Mouse (Mus musculus) Patski (cell line): ENCODE measurements around the gene Tmem59l. TPM values are rescaled to one million over a fixed set of nuclear protein-coding genes. Genes with fewer than 3 reads are reported as not detected.

Experiments used
- ATAC-seq: fragments of 100-300 bp; one replicate; pipeline ENCODE4 v1.8.0; 2021
- CTCF ChIA-PET: fragments of 350-600 bp; sonication (Branson Sonifier 250); formaldehyde crosslinking; loops from one replicate; lab custom pipeline; 2022; ENCODE audit warnings: inconsistent platforms; lab: Charles Lee
- POLR2A ChIA-PET: fragments of 350-600 bp; sonication (Branson Sonifier 250); formaldehyde crosslinking; loops from one replicate; lab custom pipeline; 2022; ENCODE audit warnings: antibody characterized with exemption, inconsistent platforms; lab: Charles Lee
- DNase-seq: peaks from one replicate; pipeline ENCODE4 v3.0.0-alpha.2; 2011; ENCODE audit warnings: low read depth, low spot score
- H3K27me3 ChIP-seq: fragments of 371-371 bp; one replicate; pipeline ENCODE4 v1.5.1; 2021
- CTCF ChIP-seq: fragments of 100-300 bp; IDR thresholded peaks from one replicate; pipeline ENCODE4 v1.5.1; 2021
- in situ Hi-C: fragments of 300-500 bp; cut with MboI; formaldehyde crosslinking; loops from 3 replicates; pipeline ENCODE4 v1.11.1; 2018; ENCODE audit warnings: low pct_unique_long_range_greater_than_20kb, mixed read lengths
- polyA plus RNA-seq: library from polyadenylated mRNA; unstranded; gene quantifications from one replicate; pipeline ENCODE4 v1.2.3, GENCODE M21; 2021

Gene Tmem59l
- polyA plus RNA-seq, 1 experiment from 2014 or later = 0.09 TPM

- ChIA-PET POLR2A (interaction anchor here (0.9 kb wide), 1 partner anchor 10 kb away, joined by 3 read pairs; no protein-coding TSS in a partner anchor), CTCF (interaction anchor here (0.8 to 1.2 kb wide), 2 partner anchors 53 to 79 kb away, joined by 3 read pairs; partner anchors contain the start of gene Fkbp8)
- no peak for DNase-seq
- TF ChIP-seq CTCF = no peak
- no peak for ATAC-seq
- in situ Hi-C loops = no loop called here
- no peaks in the 10 kb centered on the region for H3K27me3 ChIP-seq
Measured at GRCm38 (mm10) chr8:70447639-70448420, 39.3 kb downstream of the Tmem59l start.

GRCm38 (mm10) chr8:70445988-70446387, 41.2 kb downstream of the Tmem59l start:
- POLR2A ChIA-PET = no interaction called here
- ATAC-seq (no peak), DNase-seq (no peak)
- H3K27me3 ChIP-seq = no peaks in the 10 kb centered on the region
- TF ChIP-seq CTCF = no peak
- in situ Hi-C loops = no loop called here
- CTCF ChIA-PET = interaction anchor here (1.0 to 1.7 kb wide), 2 partner anchors 58 to 59 kb away, joined by 3 read pairs; no protein-coding TSS in a partner anchor

- H3K27me3 ChIP-seq = no peaks in the 10 kb centered on the region
- no peak for TF ChIP-seq CTCF
- no peak for ATAC-seq
- DNase-seq = no peak
- ChIA-PET POLR2A (no interaction called here), CTCF (interaction anchor here (1.0 kb wide), 1 partner anchor 24 kb away, joined by 3 read pairs; no protein-coding TSS in a partner anchor)
- in situ Hi-C loops = no loop called here
Measured at GRCm38 (mm10) chr8:70443326-70443725, 43.8 kb downstream of the Tmem59l start.

DNA sequence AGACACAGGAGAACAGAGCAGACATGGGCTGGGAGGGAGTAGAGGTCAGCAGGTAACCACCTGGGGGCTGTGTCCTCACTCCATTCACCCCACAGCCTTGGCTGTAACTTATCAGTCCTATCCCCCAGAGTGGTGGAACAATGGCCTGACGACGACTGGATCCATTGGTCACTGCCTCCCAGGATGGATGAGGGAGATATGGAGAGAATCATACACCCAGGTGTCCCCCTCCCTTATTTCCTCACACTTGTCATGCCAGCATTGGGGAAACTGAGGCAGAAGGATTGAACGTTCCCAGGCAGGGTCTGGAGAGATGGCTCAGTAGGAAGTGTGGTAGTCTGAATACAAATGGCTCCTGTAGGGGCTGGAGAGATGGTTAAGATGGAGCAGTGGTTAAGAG, 45.6 kb downstream of the Tmem59l start:
- TF ChIP-seq CTCF = no peak
- ChIA-PET POLR2A (no interaction called here), CTCF (interaction anchor here (1.6 kb wide), 1 partner anchor 12 kb away, joined by 3 read pairs; no protein-coding TSS in a partner anchor)
- DNase-seq = no peak
- in situ Hi-C loops = no loop called here
- no peaks in the 10 kb centered on the region for H3K27me3 ChIP-seq
- no peak for ATAC-seq

GRCm38 (mm10) chr8:70440246-70440645, 46.9 kb downstream of the Tmem59l start:
- POLR2A ChIA-PET = no interaction called here
- no peaks in the 10 kb centered on the region for H3K27me3 ChIP-seq
- CTCF ChIA-PET = interaction anchor here (1.5 to 1.6 kb wide), 2 partner anchors 13 to 67 kb away, joined by 3 read pairs; partner anchors contain the start of gene Rex1bd
- in situ Hi-C loops = no loop called here
- ATAC-seq (no peak), DNase-seq (no peak)
- no peak for TF ChIP-seq CTCF

DNA sequence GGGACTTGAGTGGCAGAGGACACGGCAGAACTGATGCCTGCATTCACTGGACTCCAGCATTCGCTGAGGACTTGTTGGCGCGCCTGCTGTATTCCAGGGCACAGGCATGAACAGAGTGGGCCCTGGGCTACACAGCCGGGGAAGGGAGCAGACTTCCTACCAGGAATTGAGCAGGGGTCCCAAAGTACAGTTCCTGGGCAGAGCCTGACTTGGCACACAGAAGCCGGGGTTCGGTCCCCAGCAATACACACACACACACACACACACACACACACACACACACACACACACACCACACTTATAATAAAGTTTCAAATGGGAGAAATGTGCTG, 47.3 kb downstream of the Tmem59l start:
- TF ChIP-seq CTCF = no peak
- POLR2A ChIA-PET = no interaction called here
- H3K27me3 ChIP-seq = no peaks in the 10 kb centered on the region
- ATAC-seq (no peak), DNase-seq (no peak)
- in situ Hi-C loops = no loop called here
- CTCF ChIA-PET = interaction anchor here (1.5 kb wide), 1 partner anchor 67 kb away, joined by 3 read pairs; the partner anchor contains the start of gene Rex1bd

DNA sequence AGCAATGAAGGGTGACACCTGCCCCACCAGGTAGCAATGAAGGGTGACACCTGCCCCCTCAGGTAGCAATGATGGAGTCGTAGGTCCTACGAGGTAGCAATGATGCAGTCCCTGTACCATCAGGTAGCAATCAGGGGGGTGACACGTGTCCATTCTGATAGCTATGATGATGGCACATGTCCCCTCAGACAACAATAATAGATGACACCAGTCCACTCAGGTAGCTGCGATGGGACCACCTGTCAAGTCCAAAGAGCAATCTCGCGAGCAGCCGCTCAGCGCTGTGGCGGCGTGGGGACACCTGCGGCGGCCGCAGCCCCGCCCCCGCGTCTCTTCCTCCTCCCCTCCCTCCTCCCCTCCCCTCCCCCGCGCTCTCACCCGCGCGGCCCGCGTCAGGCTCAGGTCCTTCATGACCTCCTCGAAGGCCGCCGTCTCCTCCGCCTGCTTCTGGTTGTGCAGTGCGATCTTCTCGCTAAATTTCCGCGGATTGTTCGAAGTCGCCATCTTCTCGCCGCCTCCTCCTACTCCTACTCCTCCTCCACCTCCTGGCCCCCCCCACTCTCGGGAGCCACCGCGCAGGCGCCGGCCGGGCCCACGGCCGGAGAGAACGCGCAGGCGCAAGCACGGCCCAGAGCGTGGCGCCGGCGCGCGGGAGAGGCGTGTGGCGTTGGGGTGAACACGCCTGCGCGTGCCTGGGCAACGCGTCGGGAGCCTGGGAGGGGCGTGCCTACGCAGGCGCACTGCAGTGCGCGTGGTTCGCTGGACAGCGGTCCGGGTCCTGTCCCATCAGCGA, 47.9 kb downstream of the Tmem59l start, which contains the start of gene Crtc1:
Crtc1 (minus strand) TSS at position 525 of the 793 bp plus-strand sequence.
- peak; percentile 66 for ATAC-seq
- TF ChIP-seq CTCF = no peak
- CTCF ChIA-PET = interaction anchor here (1.5 kb wide), 1 partner anchor 68 kb away, joined by 3 read pairs; the partner anchor contains the start of gene Rex1bd
- POLR2A ChIA-PET = no interaction called here
- in situ Hi-C loops = no loop called here
- H3K27me3 ChIP-seq = no peaks in the 10 kb centered on the region
- peak; percentile 73 for DNase-seq

- ChIA-PET CTCF (no interaction called here), POLR2A (no interaction called here)
- DNase-seq (no peak), ATAC-seq (no peak)
- no peaks in the 10 kb centered on the region for H3K27me3 ChIP-seq
- in situ Hi-C loops = no loop called here
- no peak for TF ChIP-seq CTCF
Measured at GRCm38 (mm10) chr8:70438423-70438822, 48.7 kb downstream of the Tmem59l start.

GRCm38 (mm10) chr8:70435156-70435555, 52.0 kb downstream of the Tmem59l start:
- no peak for ATAC-seq
- no peak for DNase-seq
- TF ChIP-seq CTCF = no peak
- POLR2A ChIA-PET = no interaction called here
- in situ Hi-C loops = no loop called here
- CTCF ChIA-PET = interaction anchor here (1.3 kb wide), 1 partner anchor 20 kb away, joined by 3 read pairs; no protein-coding TSS in a partner anchor
- H3K27me3 ChIP-seq = no peaks in the 10 kb centered on the region

Other genes starting within 250 kb of the Tmem59l start
- 67.9 TPM for gene Homer3, start 204.5 kb downstream of the Tmem59l start, polyA plus RNA-seq
- 48.8 TPM for gene Ddx49, start 184.9 kb downstream of the Tmem59l start, polyA plus RNA-seq
- gene Cope, start 184.8 kb downstream of the Tmem59l start, polyA plus RNA-seq = 259 TPM
- 2.5 TPM for gene Cers1, start 171.6 kb downstream of the Tmem59l start, polyA plus RNA-seq
- gene Gdf1, start 157.5 kb downstream of the Tmem59l start, polyA plus RNA-seq = 1.1 TPM
- gene Upf1, start 134.1 kb downstream of the Tmem59l start, polyA plus RNA-seq = 44.5 TPM
- gene Comp, start 113.8 kb downstream of the Tmem59l start, polyA plus RNA-seq = 0.36 TPM
- 12.0 TPM for gene Crtc1, start 47.8 kb downstream of the Tmem59l start, polyA plus RNA-seq
- 27.5 TPM for gene Klhl26, start 10.4 kb downstream of the Tmem59l start, polyA plus RNA-seq
- 29.4 TPM for gene Crlf1, start 5.8 kb upstream of the Tmem59l start, polyA plus RNA-seq
- 93.9 TPM for gene Rex1bd, start 19.4 kb upstream of the Tmem59l start, polyA plus RNA-seq
- gene Uba52, start 23.4 kb upstream of the Tmem59l start, polyA plus RNA-seq = 662 TPM
- 278 TPM for gene Fkbp8, start 40.4 kb upstream of the Tmem59l start, polyA plus RNA-seq
- gene Kxd1, start 40.6 kb upstream of the Tmem59l start, polyA plus RNA-seq = 81.4 TPM
- 26.1 TPM for gene Ell, start 52.1 kb upstream of the Tmem59l start, polyA plus RNA-seq
- 6.4 TPM for gene Isyna1, start 107.0 kb upstream of the Tmem59l start, polyA plus RNA-seq
- gene Ssbp4, start 121.5 kb upstream of the Tmem59l start, polyA plus RNA-seq = 253 TPM
- gene Lrrc25, start 128.8 kb upstream of the Tmem59l start, polyA plus RNA-seq = 0.04 TPM
- 354 TPM for gene Gdf15, start 145.1 kb upstream of the Tmem59l start, polyA plus RNA-seq
- 116 TPM for gene Pgpep1, start 173.0 kb upstream of the Tmem59l start, polyA plus RNA-seq
- gene Lsm4, start 185.9 kb upstream of the Tmem59l start, polyA plus RNA-seq = 189 TPM
- 376 TPM for gene Jund, start 211.6 kb upstream of the Tmem59l start, polyA plus RNA-seq
- 0.06 TPM for gene Iqcn, start 216.1 kb upstream of the Tmem59l start, polyA plus RNA-seq
- gene Gm3336, start 231.2 kb upstream of the Tmem59l start, polyA plus RNA-seq = 1.1 TPM
- 15.0 TPM for gene Pde4c, start 236.4 kb upstream of the Tmem59l start, polyA plus RNA-seq